In the genomic region with DNA sequence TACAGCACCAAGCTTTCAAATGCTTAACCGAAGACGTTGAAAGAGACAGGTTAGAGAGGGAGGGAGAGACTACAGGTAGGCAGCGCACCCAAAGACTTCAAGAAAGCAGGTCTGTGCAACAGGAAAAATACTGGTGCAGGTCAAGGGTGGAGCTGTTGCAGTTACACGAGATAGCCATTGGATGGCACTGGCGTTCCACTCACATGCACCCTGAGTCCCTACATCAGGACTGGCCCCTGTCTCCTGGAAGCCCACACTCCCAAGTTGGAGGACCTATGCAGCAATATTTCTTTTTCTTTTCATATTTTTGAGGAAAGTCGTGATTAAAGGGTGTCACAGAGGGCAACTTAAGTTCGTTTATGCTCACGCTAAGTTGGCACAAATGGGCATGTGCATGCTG, we compare ENCODE assay signal across 9 mouse cellular contexts.
A peak's percentile ranks its signal among the peaks of the same experiment; 100 is the strongest.
DNase-seq lines count a peak whose midpoint lies in the region; ATAC-seq lines count a peak whose summit lies in the region.
"Had no signal": no experiment of that assay in that cellular context is flagged by ENCODE, and none has a peak within 500 bp of the region (broad histone marks: within the 10 kb centered on the region; RNA-seq: fewer than 3 reads in every experiment).

No protein-coding gene starts in this region.

- WGBS in hindbrain, embryonic 10.5 days: 17% methylated on average over 8 of the region's 8 CpGs
- WGBS in midbrain, embryonic 12.5 days: 20% methylated on average over 8 of the region's 8 CpGs
- 17% methylated on average over 8 of the region's 8 CpGs for WGBS in stomach, embryonic 14.5 days

- no peaks in the 10 kb centered on the region for H3K27me3 ChIP-seq in hindbrain, embryonic 10.5 days (ENCODE audit: insufficient read depth, poor library complexity, severe bottlenecking)
- no peaks in the 10 kb centered on the region; the same call in 1 of the 2 replicates for H3K27me3 ChIP-seq in midbrain, embryonic 12.5 days
- no peaks in the 10 kb centered on the region for H3K27me3 ChIP-seq in stomach, embryonic 14.5 days (ENCODE audit: control insufficient read depth, insufficient read depth, low read length)

- H3K9me3 ChIP-seq in hindbrain, embryonic 10.5 days: no peaks in the 10 kb centered on the region
- no peaks in the 10 kb centered on the region for H3K9me3 ChIP-seq in midbrain, embryonic 12.5 days
- no peaks in the 10 kb centered on the region for H3K9me3 ChIP-seq in stomach, embryonic 14.5 days (ENCODE audit: control insufficient read depth, low read depth, low read length)
- H3K9me3 ChIP-seq: limb, embryonic 13.5 days had no signal

- H3K9ac ChIP-seq in midbrain, embryonic 12.5 days (replicated peaks): no peak overlapping the region
- no peak overlapping the region for H3K9ac ChIP-seq in stomach, embryonic 14.5 days (replicated peaks; ENCODE audit: low read depth, low read length)
- H3K9ac ChIP-seq: limb, embryonic 13.5 days had no signal

- H3K4me3 ChIP-seq in hindbrain, embryonic 10.5 days: no peak overlapping the region
- no peak overlapping the region for H3K4me3 ChIP-seq in midbrain, embryonic 12.5 days
- no peak overlapping the region for H3K4me3 ChIP-seq in stomach, embryonic 14.5 days (ENCODE audit: low read depth, low read length)
- H3K4me3 ChIP-seq: limb, embryonic 13.5 days had no signal

- H3K4me1 ChIP-seq in hindbrain, embryonic 10.5 days (replicated peaks): no peaks in the 10 kb centered on the region
- H3K4me1 ChIP-seq in midbrain, embryonic 12.5 days: no peaks in the 10 kb centered on the region
- H3K4me1 ChIP-seq in stomach, embryonic 14.5 days (ENCODE audit: control insufficient read depth, insufficient read depth, low read length): no peaks in the 10 kb centered on the region
- H3K4me1 ChIP-seq: limb, embryonic 13.5 days had no signal

- H3K27ac ChIP-seq in hindbrain, embryonic 10.5 days: no peak overlapping the region
- H3K27ac ChIP-seq in midbrain, embryonic 12.5 days (replicated peaks): no peak overlapping the region
- H3K27ac ChIP-seq in stomach, embryonic 14.5 days (ENCODE audit: low read length): no peak overlapping the region
- H3K27ac ChIP-seq: limb, embryonic 13.5 days had no signal

- H3K4me2 ChIP-seq in midbrain, embryonic 12.5 days (replicated peaks): no peak overlapping the region
- no peak overlapping the region for H3K4me2 ChIP-seq in stomach, embryonic 14.5 days (replicated peaks; ENCODE audit: low read depth, low read length)
- H3K4me2 ChIP-seq: limb, embryonic 13.5 days had no signal

- no peaks in the 10 kb centered on the region for H3K36me3 ChIP-seq in hindbrain, embryonic 10.5 days
- H3K36me3 ChIP-seq in midbrain, embryonic 12.5 days: no peaks in the 10 kb centered on the region
- no peaks in the 10 kb centered on the region for H3K36me3 ChIP-seq in stomach, embryonic 14.5 days (ENCODE audit: control insufficient read depth, insufficient read depth, low read length)
- H3K36me3 ChIP-seq: limb, embryonic 13.5 days had no signal

- peak; percentile 32 for DNase-seq in gastrocnemius, postnatal 10 days
- DNase-seq in gastrocnemius, postnatal 25 days: no peak
- peak; percentile 47 to 82 for DNase-seq in adrenal gland, adult (ENCODE audit: inconsistent age in 2 of 2, low spot score in 1 of 2)
- peak; percentile 84 for DNase-seq in embryo, embryonic 10 days (ENCODE audit: low spot score)
- peak; percentile 65 for DNase-seq in hindbrain, embryonic 10.5 days (ENCODE audit: low spot score)
- DNase-seq in layer of hippocampus, postnatal 14 days (ENCODE audit: low spot score in 2 of 2): peak; percentile 76 to 81

- 0 out of 2 replicates have a peak, but pooled peaks have one; percentile 30 for ATAC-seq in midbrain, embryonic 12.5 days (ENCODE audit: low FRiP score, low read depth)
- ATAC-seq in stomach, embryonic 14.5 days (ENCODE audit: insufficient number of reproducible peaks, insufficient read depth, low FRiP score, low read depth): 0 out of 2 replicates have a peak, but pooled peaks have one; percentile 18
